Mouse (Mus musculus): ENCODE results near the gene Clybl.

Gene Clybl

GRCm38 (mm10) chr14:122200247-122200885 lies 18.9 kb downstream of the Clybl start:
- DNase-seq, result no peak

GRCm38 (mm10) chr14:122209177-122209576 lies 27.7 kb downstream of the Clybl start:
- DNase-seq, result no peak

- peak; percentile 89 for DNase-seq
These were observed 32.1 kb downstream of the Clybl start for GRCm38 (mm10) chr14:122213590-122213989.

- DNase-seq, result no peak
These were observed 32.6 kb downstream of the Clybl start for GRCm38 (mm10) chr14:122214126-122214525.

GRCm38 (mm10) chr14:122217221-122217620 lies 35.7 kb downstream of the Clybl start:
- no peak for DNase-seq

- DNase-seq, result no peak
These were observed 41.5 kb downstream of the Clybl start for GRCm38 (mm10) chr14:122222934-122223374.

GRCm38 (mm10) chr14:122223461-122224102 lies 42.1 kb downstream of the Clybl start:
- DNase-seq, result peak; percentile 97

GRCm38 (mm10) chr14:122224103-122224494 lies 42.6 kb downstream of the Clybl start:
- DNase-seq, result no peak

GRCm38 (mm10) chr14:122224501-122224928 lies 43.0 kb downstream of the Clybl start:
- DNase-seq, result peak; percentile 81

GRCm38 (mm10) chr14:122225479-122226132 lies 44.1 kb downstream of the Clybl start:
- DNase-seq, result peak; percentile 58

- peak; percentile 71 for DNase-seq
These were observed 44.6 kb downstream of the Clybl start for GRCm38 (mm10) chr14:122226133-122226515.

GRCm38 (mm10) chr14:122226666-122227453 lies 45.4 kb downstream of the Clybl start:
- peak; percentile 63 for DNase-seq

- peak; percentile 70 for DNase-seq
These were observed 46.0 kb downstream of the Clybl start for GRCm38 (mm10) chr14:122227454-122227951.

GRCm38 (mm10) chr14:122228816-122229551 lies 47.5 kb downstream of the Clybl start:
- DNase-seq, result peak; percentile 80

- no peak for DNase-seq
These were observed 48.5 kb downstream of the Clybl start for GRCm38 (mm10) chr14:122229988-122230387.

GRCm38 (mm10) chr14:122230621-122231025 lies 49.1 kb downstream of the Clybl start:
- DNase-seq, result peak; percentile 93

GRCm38 (mm10) chr14:122231073-122231472 lies 49.6 kb downstream of the Clybl start:
- peak; percentile 66 for DNase-seq

- DNase-seq, result peak; percentile 91
These were observed 51.8 kb downstream of the Clybl start for GRCm38 (mm10) chr14:122233212-122233714.

- DNase-seq, result no peak
These were observed 62.4 kb downstream of the Clybl start for GRCm38 (mm10) chr14:122243874-122244273.

- DNase-seq, result no peak
These were observed 65.7 kb downstream of the Clybl start for GRCm38 (mm10) chr14:122246919-122247859.

- no peak for DNase-seq
These were observed 67.6 kb downstream of the Clybl start for GRCm38 (mm10) chr14:122249123-122249522.

Data from cerebellum, adult 9-10 months (tissue).